Mouse (Mus musculus) midbrain, postnatal 0 days (tissue): ENCODE results near the gene Max. TPM values are rescaled to one million over a fixed set of nuclear protein-coding genes. Genes with fewer than 3 reads are reported as not detected.
A peak's percentile ranks its signal among the peaks of the same experiment; 100 is the strongest.

Experiments used
- ATAC-seq: fragments of 200-750 bp; cut with Nextera tagmentation; 2 replicates; pipeline ENCODE4 v1.8.0; 2017; ENCODE audit warnings: moderate number of reproducible peaks, mild to moderate bottlenecking, moderate TSS enrichment, moderate library complexity; ENCODE audit not compliant: low FRiP score
- DNase-seq: peaks from one replicate; pipeline ENCODE4 v3.0.0-alpha.2; 2015; ENCODE audit warnings: low spot score
- H3K27ac ChIP-seq: fragments of 300-500 bp; sonication (generic); 2 replicates; pipeline ENCODE4 v1.5.1; 2014; ENCODE audit warnings: low read depth, mild to moderate bottlenecking, low read length, mixed read lengths
- H3K27me3 ChIP-seq: fragments of 300-500 bp; sonication (generic); 2 replicates; pipeline ENCODE4 v1.6.1; 2014; ENCODE audit warnings: low read length, control low read depth, mixed read lengths; ENCODE audit not compliant: insufficient read depth
- H3K36me3 ChIP-seq: fragments of 300-500 bp; sonication (generic); 2 replicates; pipeline ENCODE4 v1.6.1; 2014; ENCODE audit warnings: low read length, control low read depth, mixed read lengths; ENCODE audit not compliant: insufficient read depth
- H3K4me1 ChIP-seq: fragments of 300-500 bp; sonication (generic); 2 replicates; pipeline ENCODE4 v1.6.1; 2014; ENCODE audit warnings: mild to moderate bottlenecking, control low read depth, antibody characterized with exemption, low read length, mixed read lengths; ENCODE audit not compliant: insufficient read depth
- H3K4me2 ChIP-seq: fragments of 300-500 bp; sonication (generic); 2 replicates; pipeline ENCODE4 v1.6.1; 2014; ENCODE audit warnings: low read depth, mild to moderate bottlenecking, low read length, mixed read lengths; ENCODE audit not compliant: poor library complexity, severe bottlenecking
- H3K4me3 ChIP-seq: fragments of 300-500 bp; sonication (generic); 2 replicates; pipeline ENCODE4 v1.5.1; 2014; ENCODE audit warnings: low read depth, mild to moderate bottlenecking, low read length, moderate library complexity
- H3K9ac ChIP-seq: fragments of 300-500 bp; sonication (generic); replicated peaks from 2 replicates; pipeline ENCODE4 v1.6.1; 2014; ENCODE audit warnings: mild to moderate bottlenecking, low read length, moderate library complexity, mixed read lengths; ENCODE audit not compliant: poor library complexity, severe bottlenecking
- H3K9me3 ChIP-seq: fragments of 300-500 bp; sonication (generic); 2 replicates; pipeline ENCODE4 v1.6.1; 2016; ENCODE audit warnings: low read length, control low read depth
- CTCF ChIP-seq: IDR thresholded peaks from 2 replicates; pipeline ENCODE4 v1.5.1; 2016; ENCODE audit warnings: antibody characterized with exemption, mild to moderate bottlenecking
- WGBS: fragments of 180-500 bp; shearing (Covaris S2); extraction: QIAGEN DNeasy Blood & Tissue Kit; methylation state at CpG from one replicate; pipeline ENCODE4 v1.1.7; 2014; 5-methylcytosine and 5-hydroxymethylcytosine counted together
- polyA plus RNA-seq: library from polyadenylated mRNA; unstranded; fragments of >200 nt; fragmentation: Nextera tagmentation; extraction: Ambion mirVana; gene quantifications from 2 replicates; pipeline ENCODE4 v1.2.1, GENCODE M21; 2015
- total RNA-seq: library from RNA; depleted of rRNA; stranded (reverse); fragments of >200 nt; gene quantifications from 2 replicates; pipeline ENCODE4 v1.2.3, GENCODE M21; 2014

The Max gene
- total and polyA plus RNA-seq, 2 experiments from 2014 or later, result 17.3 to 61.7 TPM

GRCm38 (mm10) chr12:76941524-76941923 lies 20.5 kb downstream of the Max start:
- Histone ChIP-seq H3K4me1 (no peaks in the 10 kb centered on the region), H3K36me3 (peaks cover 65% of the 10 kb centered on the region), H3K27me3 (no peaks in the 10 kb centered on the region), H3K4me3 (no peak overlapping the region), H3K4me2 (no peak overlapping the region), H3K27ac (no peak overlapping the region), H3K9me3 (no peaks in the 10 kb centered on the region), H3K9ac (no peak overlapping the region)
- no peak for TF ChIP-seq CTCF
- DNase-seq, result no peak
- ATAC-seq, result no peak
- 56% methylated on average over 2 of the region's 2 CpGs for WGBS

- ATAC-seq (no peak), DNase-seq (no peak)
- Histone ChIP-seq H3K27ac (no peak overlapping the region), H3K4me3 (no peak overlapping the region), H3K4me2 (no peak overlapping the region), H3K36me3 (peaks cover 51% of the 10 kb centered on the region), H3K27me3 (no peaks in the 10 kb centered on the region), H3K9ac (no peak overlapping the region), H3K4me1 (no peaks in the 10 kb centered on the region), H3K9me3 (no peaks in the 10 kb centered on the region)
- TF ChIP-seq CTCF, result no peak
- 93% methylated on average over 6 of the region's 6 CpGs for WGBS
These were observed 24.0 kb downstream of the Max start for GRCm38 (mm10) chr12:76938013-76938412.

- TF ChIP-seq CTCF, result no peak
- H3K36me3 ChIP-seq, result peaks cover 52% of the 10 kb centered on the region
- no peaks in the 10 kb centered on the region for H3K9me3 ChIP-seq
- no peaks in the 10 kb centered on the region for H3K27me3 ChIP-seq
- DNase-seq, result peak; percentile 27
- no peak overlapping the region for H3K4me3 ChIP-seq
- H3K4me2 ChIP-seq, result no peak overlapping the region
- H3K4me1 ChIP-seq, result no peaks in the 10 kb centered on the region
- H3K9ac ChIP-seq, result no peak overlapping the region
- WGBS, result 95% methylated on average over 10 of the region's 10 CpGs
- H3K27ac ChIP-seq, result no peak overlapping the region
- no peak for ATAC-seq
These were observed 25.8 kb downstream of the Max start for GRCm38 (mm10) chr12:76936211-76936610.

- H3K27ac ChIP-seq, result no peak overlapping the region
- no peak overlapping the region for H3K4me3 ChIP-seq
- ATAC-seq (no peak), DNase-seq (no peak)
- no peak overlapping the region for H3K9ac ChIP-seq
- H3K9me3 ChIP-seq, result no peaks in the 10 kb centered on the region
- peaks cover 36% of the 10 kb centered on the region for H3K36me3 ChIP-seq
- no peaks in the 10 kb centered on the region for H3K4me1 ChIP-seq
- no peaks in the 10 kb centered on the region for H3K27me3 ChIP-seq
- no peak for TF ChIP-seq CTCF
- no peak overlapping the region for H3K4me2 ChIP-seq
- WGBS, result 90% methylated on average over 3 of the region's 3 CpGs
These were observed 27.6 kb downstream of the Max start for GRCm38 (mm10) chr12:76934438-76934837.

- H3K9ac ChIP-seq, result no peak overlapping the region
- ATAC-seq (no peak), DNase-seq (no peak)
- H3K9me3 ChIP-seq, result no peaks in the 10 kb centered on the region
- no peak overlapping the region for H3K4me3 ChIP-seq
- 73% methylated on average over 6 of the region's 6 CpGs for WGBS
- H3K27ac ChIP-seq, result no peak overlapping the region
- no peak overlapping the region for H3K4me2 ChIP-seq
- no peaks in the 10 kb centered on the region for H3K4me1 ChIP-seq
- peaks cover 20% of the 10 kb centered on the region for H3K36me3 ChIP-seq
- no peaks in the 10 kb centered on the region for H3K27me3 ChIP-seq
- no peak for TF ChIP-seq CTCF
These were observed 29.3 kb downstream of the Max start for GRCm38 (mm10) chr12:76932688-76933060.

- ATAC-seq (0 out of 2 replicates have a peak, but pooled peaks have one; percentile 27), DNase-seq (peak; percentile 54)
- Histone ChIP-seq H3K4me1 (no peaks in the 10 kb centered on the region), H3K27ac (no peak overlapping the region), H3K9ac (no peak overlapping the region), H3K36me3 (peaks cover 19% of the 10 kb centered on the region), H3K4me2 (no peak overlapping the region), H3K4me3 (no peak overlapping the region), H3K27me3 (no peaks in the 10 kb centered on the region), H3K9me3 (no peaks in the 10 kb centered on the region)
- TF ChIP-seq CTCF, result no peak
- WGBS, result 85% methylated on average over 14 of the region's 14 CpGs
These were observed 30.0 kb downstream of the Max start for GRCm38 (mm10) chr12:76931739-76932687.
